Mouse (Mus musculus) embryo, embryonic 10.5 days (tissue): ENCODE results near the gene Tomm22.

Experiments
- DNase-seq: peaks from one replicate; pipeline ENCODE4 v3.0.0-alpha.2; 2015; ENCODE audit warnings: low spot score

Tomm22 gene

GRCm38 (mm10) chr15:79686046-79686869 lies 15.6 kb downstream of the Tomm22 start:
- no peak for DNase-seq

GRCm38 (mm10) chr15:79687175-79687574 lies 16.5 kb downstream of the Tomm22 start:
- DNase-seq, result peak; percentile 52

GRCm38 (mm10) chr15:79687646-79688267 lies 17.1 kb downstream of the Tomm22 start, which contains the start of gene Josd1:
TSS of gene Josd1 (minus strand) at chr15:79687919.
- peak; percentile 94 for DNase-seq

DNA sequence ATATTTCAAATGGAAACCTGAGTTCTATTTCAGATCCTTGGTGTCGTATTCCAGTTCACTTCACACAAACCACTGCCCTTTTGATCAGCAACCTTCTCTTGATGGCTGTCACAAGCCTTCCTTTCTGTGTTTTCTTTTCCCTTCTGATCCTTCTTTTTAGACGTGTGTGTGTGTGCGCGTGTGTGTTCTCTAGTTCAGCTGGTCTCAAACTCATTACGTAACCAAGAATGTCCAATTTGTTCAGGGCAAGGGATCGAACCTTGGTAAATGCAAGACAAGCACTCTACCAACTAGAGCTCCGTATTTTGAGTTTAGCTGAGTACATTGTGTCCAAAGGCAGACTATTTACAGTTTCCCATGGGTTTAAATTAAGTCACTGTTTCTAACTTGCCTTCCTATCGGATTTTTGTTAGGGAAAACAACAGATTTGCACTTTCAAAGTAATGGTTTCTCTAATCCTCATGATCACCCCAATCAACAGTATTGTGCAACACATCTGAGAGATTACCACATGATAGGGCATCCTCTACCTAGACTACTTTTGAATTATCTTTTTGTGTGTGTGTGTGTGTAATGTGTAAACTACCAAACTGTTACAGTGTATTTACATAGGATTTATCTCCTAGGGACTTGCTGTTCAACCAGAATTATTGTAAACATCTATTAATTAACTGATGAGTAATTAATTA lies 17.8 kb downstream of the Tomm22 start:
- DNase-seq, result no peak

DNA sequence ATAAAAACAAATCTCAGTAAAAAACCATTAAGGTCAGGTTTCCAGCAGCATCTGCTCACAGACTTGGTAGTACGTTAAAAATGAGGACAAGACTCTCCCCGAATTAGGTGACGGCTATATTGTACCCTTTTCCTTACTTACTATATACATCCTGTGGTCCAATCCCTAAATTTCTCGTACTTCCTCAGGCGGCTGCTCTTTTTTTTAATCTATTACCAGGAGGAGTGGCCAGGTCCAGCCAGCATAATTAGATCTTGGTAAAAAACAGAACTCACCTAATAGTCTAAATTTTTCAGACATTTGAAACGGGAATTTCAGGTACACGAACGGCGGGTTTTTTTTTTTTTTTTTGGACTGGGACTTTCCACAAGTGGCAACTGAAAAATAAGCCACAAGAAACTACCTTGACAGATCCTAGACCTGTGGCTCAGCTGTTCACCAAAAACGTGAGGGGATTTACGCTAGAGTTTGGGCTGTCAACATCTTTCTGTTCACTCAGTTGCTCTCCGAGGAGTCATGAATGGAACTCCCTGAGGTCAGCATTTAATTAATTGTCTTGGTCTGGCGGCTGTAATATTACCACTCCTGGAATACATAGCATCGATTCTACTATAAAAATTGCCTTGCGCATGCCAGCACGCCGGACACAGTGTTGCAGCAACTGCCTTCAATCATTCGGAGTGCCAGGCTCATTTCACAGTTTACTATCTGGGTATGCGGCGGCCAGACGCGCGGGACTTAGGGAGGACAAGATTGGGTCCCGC lies 19.2 kb downstream of the Tomm22 start:
- DNase-seq, result no peak

- peak; percentile 100 for DNase-seq
Observed at GRCm38 (mm10) chr15:79690426-79691022, 19.9 kb downstream of the Tomm22 start, which contains the start of gene Gtpbp1. TSS of gene Gtpbp1 (plus strand) at chr15:79690845.

- no peak for DNase-seq
Observed at GRCm38 (mm10) chr15:79691023-79691508, 20.4 kb downstream of the Tomm22 start.

DNA sequence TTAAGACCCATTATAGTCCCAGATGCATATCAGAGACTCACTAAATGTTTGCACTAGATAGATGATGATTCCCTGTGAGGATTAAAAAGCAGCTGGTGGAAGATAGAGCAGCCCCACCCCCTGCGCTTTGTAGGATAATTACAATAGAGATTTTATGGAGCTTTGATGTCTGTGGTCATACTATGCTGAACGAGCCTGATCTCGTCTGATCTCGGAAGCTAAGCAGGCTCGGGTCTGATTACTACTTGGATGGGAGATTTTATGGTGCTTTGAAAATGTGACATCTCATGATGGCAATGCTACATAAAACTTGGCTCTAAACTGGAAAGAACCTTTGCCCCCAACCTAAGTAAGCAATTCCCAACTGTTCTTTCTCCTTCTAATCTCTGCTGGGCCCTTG lies 21.7 kb downstream of the Tomm22 start:
- DNase-seq, result no peak

GRCm38 (mm10) chr15:79693740-79694139 lies 23.1 kb downstream of the Tomm22 start:
- no peak for DNase-seq

DNA sequence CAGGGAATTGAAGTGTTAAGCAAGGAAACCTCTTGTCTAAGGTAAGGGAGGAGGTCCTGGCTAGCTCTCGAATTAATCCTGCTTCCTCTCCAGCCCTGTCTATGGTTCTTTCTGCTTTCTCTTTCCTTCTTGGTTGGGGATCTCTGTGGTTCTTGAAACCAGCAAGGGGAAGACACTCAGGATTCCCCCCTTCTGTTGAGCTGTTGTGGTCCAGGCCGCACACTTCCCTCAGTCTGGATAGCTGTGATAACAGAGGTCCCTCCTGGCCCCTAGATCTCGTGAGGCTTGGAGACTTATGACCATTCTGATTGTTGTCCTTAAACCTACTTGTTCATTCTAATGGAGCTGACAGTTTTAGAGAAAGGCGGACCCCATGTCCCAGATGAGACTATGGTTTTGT lies 23.9 kb downstream of the Tomm22 start:
- no peak for DNase-seq

GRCm38 (mm10) chr15:79695516-79695915 lies 24.9 kb downstream of the Tomm22 start:
- no peak for DNase-seq

DNA sequence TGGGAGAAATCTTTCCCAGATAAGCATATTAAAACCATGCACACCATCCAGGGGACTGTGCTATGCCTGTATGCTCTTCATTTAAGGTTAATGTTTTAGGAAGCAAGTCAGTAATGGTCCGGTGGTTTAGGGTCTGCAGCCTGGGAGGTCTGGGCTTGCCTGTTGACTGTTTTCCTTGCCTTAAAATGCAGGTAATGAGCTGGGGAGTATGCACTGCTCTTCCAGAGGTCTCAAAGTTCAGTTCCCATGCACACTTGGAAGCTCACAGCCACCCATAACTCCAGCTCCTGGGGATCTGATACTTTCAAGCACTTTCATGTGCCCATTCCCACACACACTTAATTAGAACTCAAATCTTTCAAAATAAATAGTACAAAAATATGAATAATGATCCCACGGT lies 25.8 kb downstream of the Tomm22 start:
- no peak for DNase-seq

- DNase-seq, result no peak
Observed at GRCm38 (mm10) chr15:79697011-79697410, 26.4 kb downstream of the Tomm22 start.

- DNase-seq, result no peak
Observed at GRCm38 (mm10) chr15:79697558-79698187, 27.0 kb downstream of the Tomm22 start.

DNA sequence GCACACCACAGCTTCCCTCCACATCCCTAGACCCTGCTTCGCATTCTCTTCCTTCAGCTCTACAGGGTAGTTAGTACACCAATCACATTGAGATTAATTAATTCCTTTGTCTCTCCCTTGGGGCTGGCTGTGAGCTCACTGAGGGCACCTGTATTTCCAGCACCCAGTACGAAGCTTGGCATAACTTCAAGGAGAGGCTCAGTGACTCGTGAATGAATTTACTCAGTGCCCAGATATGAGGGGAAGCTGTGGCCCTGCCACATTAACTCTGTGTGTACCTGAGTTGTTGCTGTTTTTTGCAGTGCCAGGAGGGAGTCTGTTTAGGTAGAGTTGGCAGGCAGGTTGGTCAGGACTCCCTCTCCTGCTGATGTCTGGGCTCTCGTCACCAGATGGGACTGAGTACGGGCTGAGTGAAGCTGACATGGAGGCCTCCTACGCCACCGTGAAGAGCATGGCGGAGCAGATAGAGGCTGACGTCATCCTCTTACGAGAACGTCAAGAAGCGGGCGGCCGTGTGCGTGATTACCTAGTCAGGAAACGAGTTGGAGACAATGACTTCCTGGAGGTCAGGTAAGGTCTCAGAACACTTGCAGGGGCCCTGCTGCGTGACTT lies 36.0 kb downstream of the Tomm22 start:
- no peak for DNase-seq

DNA sequence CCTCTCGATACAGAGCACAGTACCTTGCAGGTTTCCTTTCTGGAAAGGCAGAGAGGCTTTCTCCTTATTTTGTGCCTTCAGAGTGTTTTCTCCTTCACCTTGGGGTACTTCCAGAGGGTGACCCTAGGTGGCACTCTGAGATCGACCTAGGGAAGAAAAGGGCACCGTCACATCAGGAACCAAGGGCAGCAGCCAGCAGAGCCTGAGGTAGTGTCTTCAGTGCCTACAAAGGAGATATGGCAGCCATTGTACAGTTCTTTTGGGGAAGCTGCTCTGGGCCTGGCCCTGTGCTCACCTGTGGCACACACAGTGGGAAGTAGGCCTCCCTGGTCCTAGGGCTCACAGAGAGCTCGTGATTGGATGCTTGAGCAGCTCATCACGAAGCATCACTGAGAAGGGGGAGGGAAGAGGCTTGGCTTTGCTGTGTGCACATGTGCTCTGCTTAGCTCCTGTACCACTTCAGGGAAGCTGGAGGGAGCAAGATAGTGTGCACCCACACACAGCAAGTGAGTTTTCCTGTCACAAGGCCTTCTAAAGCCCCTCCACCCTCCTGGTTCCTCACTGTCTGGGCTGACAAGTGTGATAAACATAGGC lies 37.7 kb downstream of the Tomm22 start:
- no peak for DNase-seq

- DNase-seq, result no peak
Observed at GRCm38 (mm10) chr15:79715646-79716045, 45.0 kb downstream of the Tomm22 start.

DNA sequence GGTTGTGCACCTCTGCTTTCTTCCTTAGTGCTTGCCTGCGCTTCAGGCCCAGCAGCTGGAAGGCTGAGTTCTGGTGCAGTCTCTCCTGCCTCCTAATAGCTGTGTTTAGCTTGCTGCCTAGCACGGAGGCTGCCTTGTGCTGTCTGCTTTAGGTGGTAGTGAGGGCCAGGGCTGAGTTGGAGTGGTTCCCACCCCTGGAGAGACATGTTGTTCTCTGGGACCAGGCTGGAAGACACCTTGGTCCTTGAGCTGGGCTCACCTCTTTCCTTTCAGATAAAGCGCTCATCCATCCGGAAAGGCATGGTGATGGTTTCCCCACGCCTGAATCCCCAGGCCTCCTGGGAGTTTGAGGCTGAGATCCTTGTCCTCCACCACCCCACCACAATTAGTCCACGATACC lies 46.0 kb downstream of the Tomm22 start:
- DNase-seq, result no peak

DNA sequence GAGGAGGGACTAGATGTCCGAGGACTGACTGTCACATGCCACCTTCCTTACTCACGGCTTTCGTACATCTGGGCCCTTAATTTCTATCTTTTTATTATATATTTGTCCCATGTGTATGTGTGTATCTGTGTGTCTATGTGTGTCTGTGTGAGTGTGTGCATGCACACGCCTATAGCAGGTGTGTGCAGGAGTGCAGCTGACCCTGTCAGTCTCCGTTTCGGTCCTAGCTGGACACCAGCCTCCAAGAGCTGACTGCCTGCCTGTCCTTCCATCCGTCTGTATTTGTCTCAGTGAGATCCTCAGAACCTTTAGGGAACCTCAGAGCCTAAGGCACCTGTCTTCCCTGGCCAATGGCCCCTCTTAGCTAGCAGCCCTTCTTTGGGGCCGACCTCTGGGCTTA lies 49.6 kb downstream of the Tomm22 start:
- no peak for DNase-seq

DNA sequence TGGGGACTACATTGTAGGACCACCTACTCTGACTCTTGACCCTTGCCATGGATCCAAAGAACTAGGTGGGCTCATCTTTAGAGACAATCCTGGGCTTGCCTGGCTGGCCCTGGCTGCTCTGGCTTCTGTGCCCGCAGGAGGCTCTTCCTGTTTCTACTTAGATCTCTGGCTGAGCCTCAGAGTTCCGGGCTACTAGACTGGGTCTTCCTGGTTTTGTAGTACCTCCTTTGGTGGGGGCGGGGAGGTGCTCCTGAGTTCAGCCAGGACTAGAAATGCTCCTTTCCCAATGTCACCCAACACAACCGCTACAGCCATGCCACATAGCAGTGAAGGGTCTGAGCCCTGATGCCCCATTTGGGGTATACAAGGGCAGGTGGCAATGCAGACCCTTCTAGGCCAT lies 50.1 kb downstream of the Tomm22 start:
- no peak for DNase-seq
